13 mouse cellular contexts compared by ENCODE assay signal in genomic region chr15:96694988-96695387, GRCm38 (mm10). TPM values are rescaled to one million over a fixed set of nuclear protein-coding genes. Genes with fewer than 3 reads are reported as not detected.
DNase-seq lines count a peak whose midpoint lies in the region; ATAC-seq and TF ChIP-seq lines count a peak whose summit lies in the region.
"Had no signal": no experiment of that assay in that cellular context is flagged by ENCODE, and none has a peak within 500 bp of the region (broad histone marks: within the 10 kb centered on the region; RNA-seq: fewer than 3 reads in every experiment).

No protein-coding gene starts in this region.

- H3K4me2 ChIP-seq in hindbrain, embryonic 14.5 days (replicated peaks) = peak overlapping the region; percentile 83
- no peak overlapping the region for H3K4me2 ChIP-seq in hindbrain, embryonic 11.5 days (replicated peaks; ENCODE audit: low read depth, low read length)
- H3K4me2 ChIP-seq in lung, embryonic 16.5 days (ENCODE audit: low read depth, low read length) = 0 out of 2 replicates have a peak overlapping the region, but pooled peaks have one; percentile 60
- peak overlapping the region; percentile 89 for H3K4me2 ChIP-seq in myocyte (ENCODE audit: low read depth)

- no peak for TF ChIP-seq POLR2A in myocyte (IDR thresholded peaks at IDR 0.05; ENCODE audit: insufficient read length, low read depth)

- H3K9ac ChIP-seq in hindbrain, embryonic 14.5 days = no peak overlapping the region
- H3K9ac ChIP-seq in hindbrain, embryonic 11.5 days (ENCODE audit: low read depth, low read length) = no peak overlapping the region
- no peak overlapping the region for H3K9ac ChIP-seq in lung, embryonic 16.5 days (ENCODE audit: low read length)
- H3K9ac ChIP-seq: liver, embryonic 13.5 days had no signal

- H3K27ac ChIP-seq in gastrocnemius, adult 2 months = peak overlapping the region; percentile 100; the same call in 1 of the 2 replicates
- H3K27ac ChIP-seq in hindbrain, embryonic 14.5 days = no peak overlapping the region
- H3K27ac ChIP-seq in hindbrain, embryonic 11.5 days (ENCODE audit: low read depth, low read length) = no peak overlapping the region
- no peak overlapping the region; the same call in 1 of the 2 replicates for H3K27ac ChIP-seq in lung, embryonic 16.5 days (ENCODE audit: low read length)
- H3K27ac ChIP-seq: liver, embryonic 13.5 days had no signal

- H3K36me3 ChIP-seq in hindbrain, embryonic 14.5 days (replicated peaks; ENCODE audit: control insufficient read depth, insufficient read depth) = peaks cover 85% of the 10 kb centered on the region
- H3K36me3 ChIP-seq in hindbrain, embryonic 11.5 days (ENCODE audit: control insufficient read depth, insufficient read depth, low read length) = peaks cover 42% of the 10 kb centered on the region
- H3K36me3 ChIP-seq in lung, embryonic 16.5 days (ENCODE audit: control insufficient read depth, insufficient read depth, low read length) = peaks cover 53% of the 10 kb centered on the region
- peaks cover 87% of the 10 kb centered on the region for H3K36me3 ChIP-seq in myocyte (ENCODE audit: control insufficient read depth, insufficient read depth)

- intact Hi-C loops in gastrocnemius, adult 2 months (cut with DNase I) = loop anchor here (5.0 kb wide), 1 partner anchor 82 kb away; no protein-coding TSS in a partner anchor
- intact Hi-C loops in gastrocnemius, postnatal 14 days (cut with DNase I; ENCODE audit: low total_unique reads) = no loop called here

- TF ChIP-seq CTCF in gastrocnemius, adult 2 months (IDR thresholded peaks at IDR 0.05) = no peak

- 93% methylated on average over 7 of the region's 7 CpGs for WGBS in hindbrain, embryonic 14.5 days
- WGBS in hindbrain, embryonic 11.5 days = 92% methylated on average over 7 of the region's 7 CpGs
- WGBS in lung, embryonic 16.5 days = 84% methylated on average over 7 of the region's 7 CpGs

- ATAC-seq in hindbrain, embryonic 14.5 days (ENCODE audit: low FRiP score) = no peak
- no peak for ATAC-seq in hindbrain, embryonic 11.5 days (ENCODE audit: low FRiP score)
- ATAC-seq in lung, embryonic 16.5 days (ENCODE audit: low read depth) = no peak

- peaks cover 39% of the 10 kb centered on the region for H3K4me1 ChIP-seq in hindbrain, embryonic 14.5 days (replicated peaks; ENCODE audit: control insufficient read depth, insufficient read depth, low read length)
- peaks cover 4% of the 10 kb centered on the region; the same call in 1 of the 2 replicates for H3K4me1 ChIP-seq in hindbrain, embryonic 11.5 days (replicated peaks; ENCODE audit: control insufficient read depth, insufficient read depth, low read length)
- H3K4me1 ChIP-seq in lung, embryonic 16.5 days (replicated peaks; ENCODE audit: control insufficient read depth, insufficient read depth, low read length) = peaks cover 24% of the 10 kb centered on the region

- H3K27me3 ChIP-seq in hindbrain, embryonic 14.5 days (ENCODE audit: control insufficient read depth, insufficient read depth, low read length) = no peaks in the 10 kb centered on the region
- no peaks in the 10 kb centered on the region for H3K27me3 ChIP-seq in hindbrain, embryonic 11.5 days (ENCODE audit: control insufficient read depth, insufficient read depth, low read length)
- no peaks in the 10 kb centered on the region for H3K27me3 ChIP-seq in lung, embryonic 16.5 days (ENCODE audit: control insufficient read depth, insufficient read depth, low read depth, low read length)
- H3K27me3 ChIP-seq in myocyte (ENCODE audit: control insufficient read depth, insufficient read depth, insufficient read length) = no peaks in the 10 kb centered on the region
- H3K27me3 ChIP-seq: liver, embryonic 13.5 days had no signal

- peaks cover 73% of the 10 kb centered on the region for H3K79me2 ChIP-seq in myocyte (ENCODE audit: control insufficient read depth, insufficient read depth)

- no peak for DNase-seq in gastrocnemius, adult 2 months
- no peak for DNase-seq in gastrocnemius, postnatal 14 days
- DNase-seq in hindbrain, embryonic 14.5 days (ENCODE audit: low spot score) = no peak
- DNase-seq in hindbrain, embryonic 11.5 days (ENCODE audit: low spot score) = no peak
- DNase-seq in lung, postnatal 25 days (ENCODE audit: low spot score) = no peak
- DNase-seq in layer of hippocampus, postnatal 36 days = no peak
- DNase-seq: embryo, embryonic 11 days; heart, postnatal 36 days; kidney, adult 8-10 months; liver, embryonic 13.5 days; right cerebral cortex, postnatal 14 days had no signal

- peak overlapping the region; percentile 98 for H3K4me3 ChIP-seq in gastrocnemius, adult 2 months
- no peak overlapping the region for H3K4me3 ChIP-seq in hindbrain, embryonic 14.5 days (replicated peaks; ENCODE audit: low read length)
- no peak overlapping the region for H3K4me3 ChIP-seq in hindbrain, embryonic 11.5 days (ENCODE audit: low read depth, low read length)
- no peak overlapping the region; the same call in 1 of the 2 replicates for H3K4me3 ChIP-seq in lung, embryonic 16.5 days (ENCODE audit: low read length)
- no peak overlapping the region for H3K4me3 ChIP-seq in myocyte
- H3K4me3 ChIP-seq: liver, embryonic 13.5 days had no signal

- no peaks in the 10 kb centered on the region for H3K9me3 ChIP-seq in hindbrain, embryonic 14.5 days (ENCODE audit: control insufficient read depth, low read length)
- no peaks in the 10 kb centered on the region for H3K9me3 ChIP-seq in hindbrain, embryonic 11.5 days (ENCODE audit: control insufficient read depth, low read length)
- H3K9me3 ChIP-seq in lung, embryonic 16.5 days (ENCODE audit: control insufficient read depth, low read length) = no peaks in the 10 kb centered on the region
- H3K9me3 ChIP-seq: liver, embryonic 13.5 days had no signal

- no peak overlapping the region for H3ac ChIP-seq in myocyte (ENCODE audit: control insufficient read depth, insufficient read length)

TF ChIP-seq in myocyte, 11 proteins besides CTCF, POLR2A, EP300 and RAD21:
- no peak for TF ChIP-seq TCF3 (IDR thresholded peaks at IDR 0.05; ENCODE audit: insufficient read length, low read depth)
- peak; percentile 54 for TF ChIP-seq POLR2AphosphoS2 (IDR thresholded peaks at IDR 0.05; ENCODE audit: insufficient read length, low read depth)

RNA-seq across cellular contexts. Expression of gene Slc38a2, which starts 4.5 kb away (rescaled TPM):
- total RNA-seq in gastrocnemius, adult 2 months (2021) = 100 to 1,000 TPM; 115 to 116 TPM
- 100 to 1,000 TPM in 1 of 2 experiments, 10 to 100 TPM in 1; 73.6 to 103 TPM for total RNA-seq in gastrocnemius, postnatal 14 days (2021)
- polyA plus RNA-seq in hindbrain, embryonic 14.5 days (2014; fragmentation: Nextera tagmentation; extraction: Ambion mirVana) = 125 and 141 TPM in 2 replicates
- polyA plus RNA-seq in hindbrain, embryonic 11.5 days (2014; fragmentation: Nextera tagmentation; extraction: Ambion mirVana) = 209 and 224 TPM in 2 replicates
- 143 and 155 TPM in 2 replicates for polyA plus RNA-seq in lung, embryonic 16.5 days (2015; fragmentation: Nextera tagmentation; extraction: Ambion mirVana)
- polyA plus RNA-seq in myocyte (2012; fragmentation: generic; extraction: Trizol) = 95.0 TPM
- 10 to 100 TPM; 80.4 to 90.3 TPM for total RNA-seq in layer of hippocampus, postnatal 36 days (2021)

RNA-seq across cellular contexts. Expression of gene Slc38a1, which starts 52.3 kb away (rescaled TPM):
- 1 to 10 TPM; 1.0 to 1.3 TPM for total RNA-seq in gastrocnemius, adult 2 months (2021)
- total RNA-seq in gastrocnemius, postnatal 14 days (2021) = 1 to 10 TPM; 3.1 to 4.1 TPM
- 133 and 144 TPM in 2 replicates for polyA plus RNA-seq in hindbrain, embryonic 14.5 days (2014; fragmentation: Nextera tagmentation; extraction: Ambion mirVana)
- 133 and 149 TPM in 2 replicates for polyA plus RNA-seq in hindbrain, embryonic 11.5 days (2014; fragmentation: Nextera tagmentation; extraction: Ambion mirVana)
- 47.5 and 48.8 TPM in 2 replicates for polyA plus RNA-seq in lung, embryonic 16.5 days (2015; fragmentation: Nextera tagmentation; extraction: Ambion mirVana)
- 28.5 TPM for polyA plus RNA-seq in myocyte (2012; fragmentation: generic; extraction: Trizol)
- 10 to 100 TPM; 78.3 to 79.3 TPM for total RNA-seq in layer of hippocampus, postnatal 36 days (2021)
